Mouse (Mus musculus): ENCODE measurements around the gene Ank3. TPM values are rescaled to one million over a fixed set of nuclear protein-coding genes. Genes with fewer than 3 reads are reported as not detected.
A peak's percentile ranks its signal among the peaks of the same experiment; 100 is the strongest.

Gene Ank3
- polyA plus RNA-seq, 1 experiment from 2014 or later, result 150 TPM

DNA sequence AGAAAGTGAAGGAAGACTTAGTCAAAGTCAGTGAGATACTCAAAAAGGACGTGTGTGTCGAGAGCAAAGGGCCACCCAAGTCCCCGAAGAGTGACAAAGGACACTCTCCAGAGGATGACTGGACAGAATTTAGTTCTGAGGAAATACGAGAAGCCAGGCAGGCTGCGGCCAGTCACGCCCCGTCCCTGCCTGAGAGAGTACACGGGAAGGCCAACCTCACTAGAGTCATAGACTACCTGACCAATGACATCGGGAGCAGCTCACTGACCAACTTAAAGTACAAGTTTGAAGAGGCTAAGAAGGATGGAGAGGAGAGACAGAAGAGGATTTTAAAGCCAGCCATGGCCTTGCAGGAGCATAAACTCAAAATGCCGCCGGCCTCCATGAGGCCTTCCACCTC, 588.9 kb downstream of the Ank3 start:
- ATAC-seq (ENCODE audit: low FRiP score, low TSS enrichment) (no peak), DNase-seq (no peak)
- Histone ChIP-seq H3K4me2 (ENCODE audit: low read length) (no peak overlapping the region), H3K9ac (replicated peaks; ENCODE audit: low read length) (no peak overlapping the region), H3K9me3 (ENCODE audit: control insufficient read depth, low read length) (peaks cover 20% of the 10 kb centered on the region), H3K4me1 (ENCODE audit: control insufficient read depth, insufficient read depth, low read length) (no peaks in the 10 kb centered on the region), H3K36me3 (ENCODE audit: control insufficient read depth, insufficient read depth, low read length) (peaks cover 86% of the 10 kb centered on the region), H3K27ac (replicated peaks; ENCODE audit: low read depth, low read length) (no peak overlapping the region), H3K4me3 (replicated peaks; ENCODE audit: low read depth, low read length) (no peak overlapping the region), H3K27me3 (ENCODE audit: control insufficient read depth, insufficient read depth, low read length) (no peaks in the 10 kb centered on the region)
- WGBS, result 95% methylated on average over 11 of the region's 11 CpGs

GRCm38 (mm10) chr10:69997082-69997481, 598.5 kb downstream of the Ank3 start:
- WGBS, result 93% methylated on average over 8 of the region's 8 CpGs
- Histone ChIP-seq H3K4me3 (replicated peaks; ENCODE audit: low read depth, low read length) (no peak overlapping the region), H3K4me1 (ENCODE audit: control insufficient read depth, insufficient read depth, low read length) (no peaks in the 10 kb centered on the region), H3K36me3 (ENCODE audit: control insufficient read depth, insufficient read depth, low read length) (peaks cover 67% of the 10 kb centered on the region), H3K27ac (replicated peaks; ENCODE audit: low read depth, low read length) (no peak overlapping the region), H3K9me3 (ENCODE audit: control insufficient read depth, low read length) (peaks cover 8% of the 10 kb centered on the region), H3K4me2 (ENCODE audit: low read length) (no peak overlapping the region), H3K9ac (replicated peaks; ENCODE audit: low read length) (no peak overlapping the region), H3K27me3 (ENCODE audit: control insufficient read depth, insufficient read depth, low read length) (no peaks in the 10 kb centered on the region)
- ATAC-seq (ENCODE audit: low FRiP score, low TSS enrichment), result no peak
- DNase-seq, result no peak

- Histone ChIP-seq H3K27me3 (ENCODE audit: control insufficient read depth, insufficient read depth, low read length) (no peaks in the 10 kb centered on the region), H3K27ac (replicated peaks; ENCODE audit: low read depth, low read length) (no peak overlapping the region), H3K4me1 (ENCODE audit: control insufficient read depth, insufficient read depth, low read length) (no peaks in the 10 kb centered on the region), H3K4me2 (ENCODE audit: low read length) (no peak overlapping the region), H3K36me3 (ENCODE audit: control insufficient read depth, insufficient read depth, low read length) (peaks cover 81% of the 10 kb centered on the region), H3K9ac (replicated peaks; ENCODE audit: low read length) (no peak overlapping the region), H3K9me3 (ENCODE audit: control insufficient read depth, low read length) (no peaks in the 10 kb centered on the region), H3K4me3 (replicated peaks; ENCODE audit: low read depth, low read length) (no peak overlapping the region)
- no peak for ATAC-seq (ENCODE audit: low FRiP score, low TSS enrichment)
- peak; percentile 19 for DNase-seq
- WGBS, result 93% methylated on average over 5 of the region's 5 CpGs
These were observed 605.5 kb downstream of the Ank3 start for GRCm38 (mm10) chr10:70004058-70004457.

DNA sequence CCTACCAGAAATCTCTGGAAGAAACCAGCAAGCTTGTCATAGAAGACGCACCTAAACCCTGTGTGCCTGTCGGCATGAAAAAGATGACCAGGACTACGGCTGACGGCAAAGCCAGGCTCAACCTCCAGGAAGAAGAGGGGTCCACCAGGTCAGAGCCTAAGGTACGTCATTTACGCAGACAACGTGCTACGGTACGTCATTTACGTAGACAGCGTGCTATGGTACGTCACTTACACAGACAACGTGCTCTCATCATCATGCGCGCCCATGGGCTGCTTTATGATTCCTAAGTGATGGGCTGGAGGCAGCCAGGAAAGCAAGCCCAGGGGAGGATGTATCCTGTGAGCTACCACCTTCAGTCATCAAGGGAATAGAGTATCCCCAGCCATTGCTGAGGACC, 606.3 kb downstream of the Ank3 start:
- H3K36me3 ChIP-seq (ENCODE audit: control insufficient read depth, insufficient read depth, low read length), result peaks cover 81% of the 10 kb centered on the region
- no peak overlapping the region for H3K9ac ChIP-seq (replicated peaks; ENCODE audit: low read length)
- H3K4me2 ChIP-seq (ENCODE audit: low read length), result no peak overlapping the region
- no peaks in the 10 kb centered on the region for H3K9me3 ChIP-seq (ENCODE audit: control insufficient read depth, low read length)
- no peak overlapping the region for H3K4me3 ChIP-seq (replicated peaks; ENCODE audit: low read depth, low read length)
- ATAC-seq (ENCODE audit: low FRiP score, low TSS enrichment) (no peak), DNase-seq (no peak)
- H3K27ac ChIP-seq (replicated peaks; ENCODE audit: low read depth, low read length), result no peak overlapping the region
- 98% methylated on average over 15 of the region's 15 CpGs for WGBS
- H3K4me1 ChIP-seq (ENCODE audit: control insufficient read depth, insufficient read depth, low read length), result no peaks in the 10 kb centered on the region
- no peaks in the 10 kb centered on the region for H3K27me3 ChIP-seq (ENCODE audit: control insufficient read depth, insufficient read depth, low read length)

- H3K4me1 ChIP-seq (ENCODE audit: control insufficient read depth, insufficient read depth, low read length), result no peaks in the 10 kb centered on the region
- H3K4me3 ChIP-seq (replicated peaks; ENCODE audit: low read depth, low read length), result no peak overlapping the region
- H3K9me3 ChIP-seq (ENCODE audit: control insufficient read depth, low read length), result no peaks in the 10 kb centered on the region
- ATAC-seq (ENCODE audit: low FRiP score, low TSS enrichment), result no peak
- no peak for DNase-seq
- WGBS, result 72% methylated on average over 9 of the region's 9 CpGs
- no peak overlapping the region for H3K4me2 ChIP-seq (ENCODE audit: low read length)
- H3K36me3 ChIP-seq (ENCODE audit: control insufficient read depth, insufficient read depth, low read length), result peaks cover 86% of the 10 kb centered on the region
- H3K9ac ChIP-seq (replicated peaks; ENCODE audit: low read length), result no peak overlapping the region
- no peak overlapping the region for H3K27ac ChIP-seq (replicated peaks; ENCODE audit: low read depth, low read length)
- no peaks in the 10 kb centered on the region for H3K27me3 ChIP-seq (ENCODE audit: control insufficient read depth, insufficient read depth, low read length)
These were observed 607.8 kb downstream of the Ank3 start for GRCm38 (mm10) chr10:70006380-70006779.

- no peak overlapping the region for H3K4me2 ChIP-seq (ENCODE audit: low read length)
- DNase-seq, result no peak
- ATAC-seq (ENCODE audit: low FRiP score, low TSS enrichment), result no peak
- no peak overlapping the region for H3K9ac ChIP-seq (replicated peaks; ENCODE audit: low read length)
- H3K4me3 ChIP-seq (replicated peaks; ENCODE audit: low read depth, low read length), result no peak overlapping the region
- WGBS, result 88% methylated on average over 5 of the region's 5 CpGs
- peaks cover 84% of the 10 kb centered on the region for H3K36me3 ChIP-seq (ENCODE audit: control insufficient read depth, insufficient read depth, low read length)
- H3K4me1 ChIP-seq (ENCODE audit: control insufficient read depth, insufficient read depth, low read length), result no peaks in the 10 kb centered on the region
- no peak overlapping the region for H3K27ac ChIP-seq (replicated peaks; ENCODE audit: low read depth, low read length)
- H3K9me3 ChIP-seq (ENCODE audit: control insufficient read depth, low read length), result no peaks in the 10 kb centered on the region
- H3K27me3 ChIP-seq (ENCODE audit: control insufficient read depth, insufficient read depth, low read length), result no peaks in the 10 kb centered on the region
These were observed 613.2 kb downstream of the Ank3 start for GRCm38 (mm10) chr10:70011738-70012137.

- Histone ChIP-seq H3K4me3 (replicated peaks; ENCODE audit: low read depth, low read length) (no peak overlapping the region), H3K27ac (replicated peaks; ENCODE audit: low read depth, low read length) (no peak overlapping the region), H3K27me3 (ENCODE audit: control insufficient read depth, insufficient read depth, low read length) (no peaks in the 10 kb centered on the region), H3K36me3 (ENCODE audit: control insufficient read depth, insufficient read depth, low read length) (peaks cover 79% of the 10 kb centered on the region), H3K4me2 (ENCODE audit: low read length) (no peak overlapping the region), H3K4me1 (ENCODE audit: control insufficient read depth, insufficient read depth, low read length) (no peaks in the 10 kb centered on the region), H3K9ac (replicated peaks; ENCODE audit: low read length) (no peak overlapping the region), H3K9me3 (ENCODE audit: control insufficient read depth, low read length) (no peaks in the 10 kb centered on the region)
- ATAC-seq (ENCODE audit: low FRiP score, low TSS enrichment), result no peak
- 92% methylated on average over 13 of the region's 13 CpGs for WGBS
- DNase-seq, result no peak
These were observed 615.4 kb downstream of the Ank3 start for GRCm38 (mm10) chr10:70013931-70014330.

DNA sequence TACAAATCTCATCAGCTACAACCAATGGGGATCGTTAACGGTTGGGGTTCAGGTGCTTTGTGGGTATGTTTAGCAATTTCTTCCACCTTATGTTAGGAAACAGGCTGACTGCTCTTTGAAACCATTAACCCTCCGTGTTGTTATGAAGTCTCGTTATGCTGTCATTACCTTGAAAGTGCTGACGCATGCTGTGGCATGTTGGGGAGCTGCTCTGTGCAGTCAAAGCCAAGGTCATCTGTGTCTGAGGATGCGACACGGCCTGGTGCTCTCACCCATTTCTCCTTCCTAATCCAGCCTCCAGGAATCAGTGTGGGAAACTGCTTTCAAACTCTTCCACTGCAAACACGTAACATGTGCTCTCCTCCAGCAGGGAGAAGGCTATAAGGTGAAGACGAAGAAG, 616.6 kb downstream of the Ank3 start:
- Histone ChIP-seq H3K4me1 (ENCODE audit: control insufficient read depth, insufficient read depth, low read length) (no peaks in the 10 kb centered on the region), H3K36me3 (ENCODE audit: control insufficient read depth, insufficient read depth, low read length) (peaks cover 72% of the 10 kb centered on the region), H3K4me3 (replicated peaks; ENCODE audit: low read depth, low read length) (no peak overlapping the region), H3K9ac (replicated peaks; ENCODE audit: low read length) (no peak overlapping the region), H3K27ac (replicated peaks; ENCODE audit: low read depth, low read length) (no peak overlapping the region), H3K27me3 (ENCODE audit: control insufficient read depth, insufficient read depth, low read length) (no peaks in the 10 kb centered on the region), H3K9me3 (ENCODE audit: control insufficient read depth, low read length) (no peaks in the 10 kb centered on the region), H3K4me2 (ENCODE audit: low read length) (no peak overlapping the region)
- no peak for ATAC-seq (ENCODE audit: low FRiP score, low TSS enrichment)
- WGBS, result 88% methylated on average over 9 of the region's 9 CpGs
- no peak for DNase-seq

- no peak for DNase-seq
- no peak overlapping the region for H3K4me2 ChIP-seq (ENCODE audit: low read length)
- no peak for ATAC-seq (ENCODE audit: low FRiP score, low TSS enrichment)
- WGBS, result 95% methylated on average over 2 of the region's 2 CpGs
- no peak overlapping the region for H3K27ac ChIP-seq (replicated peaks; ENCODE audit: low read depth, low read length)
- no peaks in the 10 kb centered on the region for H3K4me1 ChIP-seq (ENCODE audit: control insufficient read depth, insufficient read depth, low read length)
- H3K36me3 ChIP-seq (ENCODE audit: control insufficient read depth, insufficient read depth, low read length), result peaks cover 62% of the 10 kb centered on the region
- no peaks in the 10 kb centered on the region for H3K9me3 ChIP-seq (ENCODE audit: control insufficient read depth, low read length)
- no peak overlapping the region for H3K4me3 ChIP-seq (replicated peaks; ENCODE audit: low read depth, low read length)
- no peak overlapping the region for H3K9ac ChIP-seq (replicated peaks; ENCODE audit: low read length)
- H3K27me3 ChIP-seq (ENCODE audit: control insufficient read depth, insufficient read depth, low read length), result no peaks in the 10 kb centered on the region
These were observed 620.1 kb downstream of the Ank3 start for GRCm38 (mm10) chr10:70018691-70019090.

Measured in midbrain, embryonic 14.5 days (tissue).